In genomic region chr7:143829504-143830331, GRCm38 (mm10) we compare ENCODE assay signal across 8 mouse cellular contexts. TPM values are rescaled to one million over a fixed set of nuclear protein-coding genes. Genes with fewer than 3 reads are reported as not detected.
A peak's percentile ranks its signal among the peaks of the same experiment; 100 is the strongest.
DNase-seq lines count a peak whose midpoint lies in the region; ATAC-seq lines count a peak whose summit lies in the region.

No protein-coding gene starts in this region.

- H3K27ac ChIP-seq in embryonic facial prominence, embryonic 14.5 days (replicated peaks; ENCODE audit: low read depth, low read length): peak overlapping the region; percentile 84
- H3K27ac ChIP-seq in kidney, embryonic 14.5 days (ENCODE audit: low read depth, low read length): peak overlapping the region; percentile 86
- peak overlapping the region; percentile 94 for H3K27ac ChIP-seq in limb, embryonic 15.5 days

- under 1% methylated on average over 30 of the region's 37 CpGs for WGBS in embryonic facial prominence, embryonic 14.5 days
- 2% methylated on average over 37 of the region's 37 CpGs for WGBS in kidney, embryonic 14.5 days
- WGBS in limb, embryonic 15.5 days: under 1% methylated on average over 37 of the region's 37 CpGs

- H3K27me3 ChIP-seq in embryonic facial prominence, embryonic 14.5 days (replicated peaks; ENCODE audit: control insufficient read depth, insufficient read depth, low read length): no peaks in the 10 kb centered on the region
- H3K27me3 ChIP-seq in kidney, embryonic 14.5 days (ENCODE audit: control insufficient read depth, insufficient read depth, low read length): no peaks in the 10 kb centered on the region
- H3K27me3 ChIP-seq in limb, embryonic 15.5 days: no peaks in the 10 kb centered on the region

- H3K9ac ChIP-seq in embryonic facial prominence, embryonic 14.5 days (ENCODE audit: low read depth, low read length): peak overlapping the region; percentile 69
- peak overlapping the region; percentile 69 for H3K9ac ChIP-seq in kidney, embryonic 14.5 days (ENCODE audit: low read depth, low read length)
- peak overlapping the region; percentile 62 for H3K9ac ChIP-seq in limb, embryonic 15.5 days

- no peaks in the 10 kb centered on the region for H3K9me3 ChIP-seq in embryonic facial prominence, embryonic 14.5 days (ENCODE audit: control insufficient read depth, low read length)
- no peaks in the 10 kb centered on the region for H3K9me3 ChIP-seq in kidney, embryonic 14.5 days (ENCODE audit: control insufficient read depth, low read length)
- no peaks in the 10 kb centered on the region for H3K9me3 ChIP-seq in limb, embryonic 15.5 days

- ATAC-seq in embryonic facial prominence, embryonic 14.5 days (ENCODE audit: low read depth): peak; percentile 99
- ATAC-seq in kidney, embryonic 14.5 days (ENCODE audit: low FRiP score, low TSS enrichment): peak; percentile 98
- ATAC-seq in limb, embryonic 15.5 days (ENCODE audit: insufficient number of reproducible peaks, low FRiP score, low TSS enrichment, low read depth): peak; percentile 96

- H3K4me1 ChIP-seq in embryonic facial prominence, embryonic 14.5 days (ENCODE audit: control insufficient read depth, insufficient read depth, low read length): peaks cover 10% of the 10 kb centered on the region; the same call in 1 of the 2 replicates
- H3K4me1 ChIP-seq in kidney, embryonic 14.5 days (ENCODE audit: control insufficient read depth, insufficient read depth, low read length): peaks cover 4% of the 10 kb centered on the region; the same call in 1 of the 2 replicates
- H3K4me1 ChIP-seq in limb, embryonic 15.5 days: peaks cover 29% of the 10 kb centered on the region

- H3K4me2 ChIP-seq in embryonic facial prominence, embryonic 14.5 days (ENCODE audit: low read depth, low read length): peak overlapping the region; percentile 72
- peak overlapping the region; percentile 86 for H3K4me2 ChIP-seq in kidney, embryonic 14.5 days (replicated peaks; ENCODE audit: low read depth, low read length)
- peak overlapping the region; percentile 90 for H3K4me2 ChIP-seq in limb, embryonic 15.5 days

- H3K4me3 ChIP-seq in embryonic facial prominence, embryonic 14.5 days (ENCODE audit: low read depth, low read length): peak overlapping the region; percentile 56
- H3K4me3 ChIP-seq in kidney, embryonic 14.5 days (ENCODE audit: low read length): peak overlapping the region; percentile 53
- peak overlapping the region; percentile 69 for H3K4me3 ChIP-seq in limb, embryonic 15.5 days

- peaks cover 4% of the 10 kb centered on the region; the same call in 1 of the 2 replicates for H3K36me3 ChIP-seq in embryonic facial prominence, embryonic 14.5 days (ENCODE audit: control insufficient read depth, insufficient read depth, low read length)
- H3K36me3 ChIP-seq in kidney, embryonic 14.5 days (ENCODE audit: control insufficient read depth, insufficient read depth, low read length): peaks cover 5% of the 10 kb centered on the region; the same call in 1 of the 2 replicates
- H3K36me3 ChIP-seq in limb, embryonic 15.5 days: no peaks in the 10 kb centered on the region

- peak; percentile 97 for DNase-seq in 3T3-L1 (ENCODE audit: low read depth, low spot score)
- DNase-seq in adrenal gland, postnatal 4 days (ENCODE audit: low spot score in 2 of 2): peak; percentile 84 to 88
- DNase-seq in embryonic facial prominence, embryonic 14.5 days (ENCODE audit: low spot score): peak; percentile 99
- DNase-seq in heart, adult 9 months (ENCODE audit: low spot score in 2 of 2): peak; percentile 94 to 96
- peak; percentile 84 to 86 for DNase-seq in monocyte, adult 2 months (ENCODE audit: low read depth in 1 of 2, low spot score in 2 of 2)
- DNase-seq in spleen, postnatal 36 days (ENCODE audit: low spot score in 2 of 2): peak; percentile 95 to 96

RNA-seq across cellular contexts. Expression of gene Dhcr7, which starts 6.8 kb away (rescaled TPM):
- total RNA-seq in adrenal gland, postnatal 4 days (2021): 100 to 1,000 TPM; 186 to 188 TPM
- polyA plus RNA-seq in embryonic facial prominence, embryonic 14.5 days (2014; fragmentation: Nextera tagmentation; extraction: Ambion mirVana): 43.5 and 45.1 TPM in 2 replicates
- polyA plus RNA-seq in kidney, embryonic 14.5 days (2014; fragmentation: Nextera tagmentation; extraction: Ambion mirVana): 25.5 and 42.5 TPM in 2 replicates
- 45.2 and 46.8 TPM in 2 replicates for polyA plus RNA-seq in limb, embryonic 15.5 days (2015; fragmentation: Nextera tagmentation; extraction: Ambion mirVana)

RNA-seq across cellular contexts. Expression of gene Nadsyn1, which starts 7.1 kb away (rescaled TPM):
- total RNA-seq in adrenal gland, postnatal 4 days (2021): 10 to 100 TPM; 12.4 to 13.9 TPM
- polyA plus RNA-seq in embryonic facial prominence, embryonic 14.5 days (2014; fragmentation: Nextera tagmentation; extraction: Ambion mirVana): 4.6 and 6.8 TPM in 2 replicates
- 5.2 and 9.6 TPM in 2 replicates for polyA plus RNA-seq in kidney, embryonic 14.5 days (2014; fragmentation: Nextera tagmentation; extraction: Ambion mirVana)
- 6.6 and 6.7 TPM in 2 replicates for polyA plus RNA-seq in limb, embryonic 15.5 days (2015; fragmentation: Nextera tagmentation; extraction: Ambion mirVana)

RNA-seq across cellular contexts. Expression of gene Gm498, which starts 36.9 kb away (rescaled TPM):
- not detected for total RNA-seq in adrenal gland, postnatal 4 days (2021)
- polyA plus RNA-seq in embryonic facial prominence, embryonic 14.5 days (2014; fragmentation: Nextera tagmentation; extraction: Ambion mirVana): not detected in 2 replicates
- not detected in 2 replicates for polyA plus RNA-seq in kidney, embryonic 14.5 days (2014; fragmentation: Nextera tagmentation; extraction: Ambion mirVana)
- not detected in 2 replicates for polyA plus RNA-seq in limb, embryonic 15.5 days (2015; fragmentation: Nextera tagmentation; extraction: Ambion mirVana)

RNA-seq across cellular contexts. Expression of gene Mrgpre, which starts 45.4 kb away (rescaled TPM):
- total RNA-seq in adrenal gland, postnatal 4 days (2021): 1 to 10 TPM; 3.0 to 3.4 TPM
- polyA plus RNA-seq in embryonic facial prominence, embryonic 14.5 days (2014; fragmentation: Nextera tagmentation; extraction: Ambion mirVana): 2.1 and 2.4 TPM in 2 replicates
- 0.86 and 1.8 TPM in 2 replicates for polyA plus RNA-seq in kidney, embryonic 14.5 days (2014; fragmentation: Nextera tagmentation; extraction: Ambion mirVana)
- polyA plus RNA-seq in limb, embryonic 15.5 days (2015; fragmentation: Nextera tagmentation; extraction: Ambion mirVana): 1.6 and 2.1 TPM in 2 replicates

Comparison
In these comparisons a context has a peak if more than half of its experiments do, and no peak if none do; other contexts are left out.
1. Peak in every context shown above with its lines: DNase-seq, ATAC-seq, H3K4me3 ChIP-seq and H3K27ac ChIP-seq.